Mouse (Mus musculus) kidney, postnatal 0 days (tissue): ENCODE measurements around the gene Gm45062. TPM values are rescaled to one million over a fixed set of nuclear protein-coding genes. Genes with fewer than 3 reads are reported as not detected.

Experiments used
- ATAC-seq: fragments of 200-750 bp; cut with Nextera tagmentation; replicated peaks from 2 replicates; pipeline ENCODE4 v1.8.0; 2017; ENCODE audit warnings: low read depth, moderate number of reproducible peaks, moderate TSS enrichment, moderate library complexity; ENCODE audit not compliant: low FRiP score
- DNase-seq: peaks from one replicate; pipeline ENCODE4 v3.0.0-alpha.2; 2016; ENCODE audit warnings: low spot score
- H3K27ac ChIP-seq: fragments of 300-500 bp; sonication (generic); 2 replicates; pipeline ENCODE4 v1.5.1; 2014; ENCODE audit warnings: mild to moderate bottlenecking
- H3K27me3 ChIP-seq: fragments of 300-500 bp; sonication (generic); 2 replicates; pipeline ENCODE4 v1.6.1; 2014; ENCODE audit warnings: low read length, mixed read lengths; ENCODE audit not compliant: insufficient read depth
- H3K36me3 ChIP-seq: fragments of 300-500 bp; sonication (generic); 2 replicates; pipeline ENCODE4 v1.6.1; 2014; ENCODE audit warnings: low read length, mixed read lengths; ENCODE audit not compliant: insufficient read depth
- H3K4me1 ChIP-seq: fragments of 300-500 bp; sonication (generic); replicated peaks from 2 replicates; pipeline ENCODE4 v1.6.1; 2014; ENCODE audit warnings: antibody characterized with exemption, low read length, mixed read lengths; ENCODE audit not compliant: insufficient read depth
- H3K4me2 ChIP-seq: fragments of 300-500 bp; sonication (generic); 2 replicates; pipeline ENCODE4 v1.6.1; 2014; ENCODE audit warnings: mild to moderate bottlenecking, low read length, moderate library complexity, mixed read lengths
- H3K4me3 ChIP-seq: fragments of 300-500 bp; sonication (generic); replicated peaks from 2 replicates; pipeline ENCODE4 v1.5.1; 2014; ENCODE audit warnings: low read depth, low read length
- H3K9ac ChIP-seq: fragments of 300-500 bp; sonication (generic); 2 replicates; pipeline ENCODE4 v1.6.1; 2014; ENCODE audit warnings: low read depth, low read length
- H3K9me3 ChIP-seq: fragments of 300-500 bp; sonication (generic); replicated peaks from 2 replicates; pipeline ENCODE4 v1.6.1; 2016; ENCODE audit warnings: low read length, inconsistent platforms, mixed read lengths
- CTCF ChIP-seq: IDR thresholded peaks from 2 replicates; pipeline ENCODE4 v1.5.1; 2016; ENCODE audit warnings: antibody characterized with exemption, low read depth, mild to moderate bottlenecking, moderate library complexity
- WGBS: fragments of 180-500 bp; shearing (Covaris S2); extraction: QIAGEN DNeasy Blood & Tissue Kit; methylation state at CpG from one replicate; pipeline ENCODE4 v1.1.7; 2014; 5-methylcytosine and 5-hydroxymethylcytosine counted together
- polyA plus RNA-seq: library from polyadenylated mRNA; unstranded; fragments of >200 nt; fragmentation: Nextera tagmentation; extraction: Ambion mirVana; gene quantifications from 2 replicates; pipeline ENCODE4 v1.2.1, GENCODE M21; 2015

The Gm45062 gene
- polyA plus RNA-seq, 1 experiment from 2014 or later: 5.0 TPM

DNA sequence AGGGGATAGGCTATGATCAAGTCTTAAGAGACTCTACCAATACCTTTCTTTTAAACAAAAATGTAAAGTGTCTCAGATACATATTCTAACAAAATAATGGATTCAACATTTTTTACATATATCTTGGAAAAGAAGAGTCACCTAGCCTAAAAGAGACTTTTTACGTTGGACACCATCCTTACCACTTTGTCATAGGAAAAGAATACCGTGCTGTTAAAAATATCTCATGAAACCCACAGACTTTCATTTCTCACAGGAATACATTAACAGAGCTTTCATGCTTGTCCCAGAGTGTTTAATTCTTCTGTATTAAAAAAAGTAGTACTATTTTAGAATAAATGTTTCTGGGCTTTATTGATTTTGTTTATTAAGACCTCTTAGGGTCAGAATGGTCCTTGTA, 291.9 kb downstream of the Gm45062 start:
- 92% methylated on average over 2 of the region's 2 CpGs for WGBS

DNA sequence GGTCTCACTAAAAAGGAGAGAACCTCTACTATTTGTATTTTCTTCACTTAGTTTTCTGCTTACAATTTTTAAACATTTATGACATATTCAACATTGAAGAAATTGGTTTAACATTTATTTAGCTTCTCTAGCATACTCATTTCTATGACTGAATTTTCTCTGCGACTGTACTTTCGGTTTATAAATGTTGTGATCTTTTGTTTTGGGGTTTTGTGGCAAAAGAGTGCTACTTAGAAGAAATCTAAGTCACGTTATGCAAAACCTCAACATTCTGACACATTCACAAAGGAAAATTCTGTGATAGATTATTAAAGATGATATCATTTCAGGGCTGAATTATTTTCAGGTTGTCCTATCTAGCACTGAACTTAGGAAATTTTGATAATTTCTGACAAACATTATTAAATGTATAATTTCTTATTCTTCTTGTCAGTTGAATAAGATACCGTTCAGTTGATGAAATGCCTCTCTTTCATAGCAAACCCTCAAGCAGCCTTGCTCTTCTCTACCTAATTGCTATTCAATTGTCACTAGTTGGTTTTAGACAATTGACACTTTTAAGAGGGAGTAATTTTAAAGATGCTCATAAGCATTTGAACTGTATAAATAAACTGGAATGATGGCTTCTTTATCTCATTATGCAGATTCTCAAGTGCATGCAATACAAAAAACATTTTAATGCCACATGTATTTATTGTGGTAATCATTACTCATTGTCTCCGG, 297.8 kb downstream of the Gm45062 start:
- Histone ChIP-seq H3K36me3 (0 out of 2 replicates have a peak, but pooled peaks cover 3% of the 10 kb centered on the region), H3K9ac (no peak overlapping the region), H3K27ac (no peak overlapping the region), H3K4me3 (no peak overlapping the region), H3K4me2 (no peak overlapping the region), H3K4me1 (no peaks in the 10 kb centered on the region), H3K27me3 (no peaks in the 10 kb centered on the region), H3K9me3 (no peaks in the 10 kb centered on the region)
- ATAC-seq (no peak), DNase-seq (no peak)
- no peak for TF ChIP-seq CTCF
- WGBS: 94% methylated on average over 5 of the region's 5 CpGs

More for the DNA sequence above, 291.9 kb downstream of the Gm45062 start:
- TF ChIP-seq CTCF: no peak
- Histone ChIP-seq H3K4me2 (no peak overlapping the region), H3K4me3 (no peak overlapping the region), H3K9me3 (no peaks in the 10 kb centered on the region), H3K36me3 (0 out of 2 replicates have a peak, but pooled peaks cover 3% of the 10 kb centered on the region), H3K27me3 (no peaks in the 10 kb centered on the region), H3K9ac (no peak overlapping the region), H3K27ac (no peak overlapping the region), H3K4me1 (no peaks in the 10 kb centered on the region)
- no peak for ATAC-seq
- DNase-seq: no peak

DNA sequence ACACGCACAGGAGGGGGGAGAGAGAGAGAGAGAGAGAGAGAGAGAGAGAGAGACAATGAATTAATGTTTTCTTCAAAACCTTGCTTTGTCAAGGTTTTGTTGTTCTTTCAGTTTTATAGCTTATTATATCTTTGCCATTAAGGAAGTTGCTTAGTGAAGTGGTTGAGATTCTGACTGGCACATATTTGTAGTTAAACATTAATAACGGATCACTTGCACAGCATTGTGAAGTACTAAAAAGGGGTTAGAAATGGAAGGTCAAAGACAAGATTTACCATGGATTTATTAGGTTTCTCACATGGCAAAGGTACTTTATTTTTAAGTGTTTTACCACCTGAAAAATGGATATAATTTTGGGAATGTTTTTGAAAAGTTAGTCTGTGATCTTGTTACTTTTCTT, 301.4 kb downstream of the Gm45062 start:
- Histone ChIP-seq H3K9me3 (no peaks in the 10 kb centered on the region), H3K4me1 (no peaks in the 10 kb centered on the region), H3K27me3 (no peaks in the 10 kb centered on the region), H3K9ac (no peak overlapping the region), H3K4me3 (no peak overlapping the region), H3K4me2 (no peak overlapping the region), H3K36me3 (no peaks in the 10 kb centered on the region), H3K27ac (no peak overlapping the region)
- no peak for DNase-seq
- TF ChIP-seq CTCF: no peak
- no peak for ATAC-seq
- WGBS: 81% methylated on average over 2 of the region's 2 CpGs

DNA sequence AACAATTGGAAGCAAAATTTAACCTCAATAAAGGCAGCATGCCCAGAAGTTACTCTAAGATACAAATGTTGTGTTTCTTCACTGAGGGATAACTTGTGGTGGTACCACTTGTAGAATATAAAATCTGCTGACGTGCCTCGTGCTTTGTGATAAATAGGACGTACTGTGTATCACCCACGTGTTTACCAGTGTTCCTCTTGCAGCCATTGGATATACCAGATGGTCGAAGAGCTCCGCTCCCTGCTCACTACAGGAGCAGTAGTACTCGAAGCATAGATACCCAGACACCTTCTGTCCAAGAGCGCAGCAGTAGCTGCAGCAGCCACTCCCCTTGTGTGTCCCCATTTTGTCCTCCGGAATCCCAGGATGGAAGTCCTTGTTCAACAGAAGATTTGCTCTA, 323.1 kb downstream of the Gm45062 start:
- no peak overlapping the region for H3K4me2 ChIP-seq
- WGBS: 92% methylated on average over 9 of the region's 9 CpGs
- ATAC-seq (no peak), DNase-seq (no peak)
- H3K4me1 ChIP-seq: no peaks in the 10 kb centered on the region
- H3K27me3 ChIP-seq: no peaks in the 10 kb centered on the region
- TF ChIP-seq CTCF: no peak
- no peak overlapping the region for H3K9ac ChIP-seq
- no peaks in the 10 kb centered on the region for H3K9me3 ChIP-seq
- no peak overlapping the region for H3K4me3 ChIP-seq
- no peak overlapping the region for H3K27ac ChIP-seq
- H3K36me3 ChIP-seq: no peaks in the 10 kb centered on the region

DNA sequence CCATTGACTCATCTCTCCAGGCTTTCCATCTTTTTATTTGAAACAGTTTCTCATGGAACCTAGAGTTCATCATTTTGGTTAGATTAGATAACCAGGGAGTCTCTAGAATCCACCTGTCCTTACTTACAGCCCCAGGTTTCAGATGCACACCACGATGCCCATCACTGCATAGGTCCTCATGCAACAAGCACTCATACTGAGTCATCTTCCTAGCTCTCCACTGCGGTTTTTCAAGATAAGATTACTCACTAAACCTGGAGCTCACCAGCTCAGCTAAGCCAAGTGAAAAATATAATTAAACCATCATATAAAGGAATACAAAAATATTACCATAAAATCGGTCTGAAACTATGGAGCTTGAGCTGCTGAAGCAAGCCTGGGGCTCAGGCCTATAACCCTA, 324.6 kb downstream of the Gm45062 start:
- no peaks in the 10 kb centered on the region for H3K27me3 ChIP-seq
- H3K4me1 ChIP-seq: no peaks in the 10 kb centered on the region

DNA sequence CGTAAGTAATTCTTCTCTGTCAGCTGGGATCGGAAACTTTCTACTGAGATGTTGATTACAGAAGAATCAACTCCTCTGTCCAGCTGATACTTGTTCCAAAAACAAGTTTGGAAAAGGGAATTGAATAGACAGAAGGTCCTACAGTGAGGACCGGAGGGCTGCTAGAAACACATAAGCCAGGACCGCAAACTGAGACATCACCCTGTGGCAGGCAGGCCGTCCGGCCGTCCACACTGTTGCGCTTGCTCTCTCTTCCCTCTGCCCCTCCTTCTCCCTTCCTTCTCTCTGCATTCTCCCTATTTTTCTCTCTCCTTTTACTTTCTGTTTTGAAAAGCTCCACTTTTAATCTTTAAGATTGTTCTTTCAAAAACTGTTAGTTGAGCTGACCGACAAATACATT, 332.4 kb downstream of the Gm45062 start:
- Histone ChIP-seq H3K27me3 (no peaks in the 10 kb centered on the region), H3K9ac (no peak overlapping the region), H3K4me1 (no peaks in the 10 kb centered on the region), H3K27ac (no peak overlapping the region), H3K9me3 (no peaks in the 10 kb centered on the region), H3K36me3 (no peaks in the 10 kb centered on the region; the same call in 1 of the 2 replicates), H3K4me2 (peak overlapping the region; percentile 10; the same call in 1 of the 2 replicates), H3K4me3 (no peak overlapping the region)
- DNase-seq (peak; percentile 50), ATAC-seq (no peak)
- WGBS: 69% methylated on average over 9 of the region's 9 CpGs
- TF ChIP-seq CTCF: no peak

More for the DNA sequence above, 324.6 kb downstream of the Gm45062 start:
- Histone ChIP-seq H3K4me3 (no peak overlapping the region), H3K4me2 (no peak overlapping the region), H3K9ac (no peak overlapping the region), H3K9me3 (no peaks in the 10 kb centered on the region), H3K36me3 (no peaks in the 10 kb centered on the region; the same call in 1 of the 2 replicates), H3K27ac (no peak overlapping the region)
- 90% methylated on average over 3 of the region's 3 CpGs for WGBS
- ATAC-seq (no peak), DNase-seq (no peak)
- no peak for TF ChIP-seq CTCF
